Mouse (Mus musculus) left cerebral cortex, postnatal 14 days (tissue): ENCODE data around the gene Pigb. TPM values are rescaled to one million over a fixed set of nuclear protein-coding genes. Genes with fewer than 3 reads are reported as not detected.

Experiments used
- DNase-seq, 2 experiments: peaks; one replicate each; pipeline ENCODE4 v3.0.0; 2021 to 2022; ENCODE audit warnings: low spot score in 2 of 2, mixed read lengths in 1 of 2
- intact Hi-C: fragments of 180-260 bp; cut with DNase I; formaldehyde crosslinking; loops from one replicate; pipeline ENCODE4 v1.15.1; 2025
- total RNA-seq, 2 experiments: library from RNA; stranded (reverse); gene quantifications; 2 replicates each; pipeline ENCODE4 v1.2.3; 2021

Pigb gene
- total RNA-seq, 2 experiments from 2014 or later = 15.2 to 15.4 TPM

- no peak for DNase-seq
- intact Hi-C loops = no loop called here
Measured at GRCm38 (mm10) chr9:73049833-73050232, 9.7 kb upstream of the Pigb start.

GRCm38 (mm10) chr9:73048927-73049326 lies 8.7 kb upstream of the Pigb start:
- intact Hi-C loops = no loop called here
- no peak for DNase-seq

GRCm38 (mm10) chr9:73047906-73048305 lies 7.7 kb upstream of the Pigb start:
- intact Hi-C loops = no loop called here
- no peak for DNase-seq

GRCm38 (mm10) chr9:73045711-73046110 lies 5.5 kb upstream of the Pigb start:
- DNase-seq = no peak
- intact Hi-C loops = no loop called here

GRCm38 (mm10) chr9:73045204-73045603 lies 5.0 kb upstream of the Pigb start:
- DNase-seq = no peak
- intact Hi-C loops = no loop called here

- DNase-seq = peak; percentile 75 to 88
- intact Hi-C loops = loop anchor here (1.0 kb wide), 1 partner anchor 47 kb away; no protein-coding TSS in a partner anchor
Measured at GRCm38 (mm10) chr9:73044146-73045079, 4.2 kb upstream of the Pigb start, which contains the start of gene Rab27a. Gene Rab27a (plus strand): TSS chr9:73044854.

- intact Hi-C loops = no loop called here
- DNase-seq = peak; percentile 89 to 96
Measured at GRCm38 (mm10) chr9:73039222-73039945, 794 bp downstream of the Pigb start.

- DNase-seq = no peak
- intact Hi-C loops = no loop called here
Measured at GRCm38 (mm10) chr9:73033406-73033805, 6.8 kb downstream of the Pigb start.

GRCm38 (mm10) chr9:73031421-73031820 lies 8.8 kb downstream of the Pigb start:
- DNase-seq = no peak
- intact Hi-C loops = no loop called here

- DNase-seq = no peak
- intact Hi-C loops = no loop called here
Measured at GRCm38 (mm10) chr9:73030443-73030842, 9.7 kb downstream of the Pigb start.

- peak in 1 of 2 experiments; percentile 45 for DNase-seq
- intact Hi-C loops = no loop called here
Measured at GRCm38 (mm10) chr9:73025818-73026636, 14.2 kb downstream of the Pigb start.

GRCm38 (mm10) chr9:73020566-73021097 lies 19.5 kb downstream of the Pigb start:
- no peak for DNase-seq

GRCm38 (mm10) chr9:73019841-73020240 lies 20.3 kb downstream of the Pigb start:
- intact Hi-C loops = no loop called here
- DNase-seq = no peak

More at GRCm38 (mm10) chr9:73020566-73021097, 19.5 kb downstream of the Pigb start:
- intact Hi-C loops = no loop called here

GRCm38 (mm10) chr9:73014724-73015123 lies 25.5 kb downstream of the Pigb start:
- intact Hi-C loops = no loop called here
- DNase-seq = no peak

GRCm38 (mm10) chr9:73012629-73013028 lies 27.5 kb downstream of the Pigb start:
- DNase-seq = peak in 1 of 2 experiments; percentile 23

GRCm38 (mm10) chr9:73008384-73008783 lies 31.8 kb downstream of the Pigb start:
- intact Hi-C loops = no loop called here
- no peak for DNase-seq

More at GRCm38 (mm10) chr9:73012629-73013028, 27.5 kb downstream of the Pigb start:
- intact Hi-C loops = no loop called here

GRCm38 (mm10) chr9:73006175-73006574 lies 34.0 kb downstream of the Pigb start:
- DNase-seq = no peak
- intact Hi-C loops = no loop called here

- intact Hi-C loops = no loop called here
- no peak for DNase-seq
Measured at GRCm38 (mm10) chr9:73005106-73005505, 35.1 kb downstream of the Pigb start.

GRCm38 (mm10) chr9:73004076-73004475 lies 36.1 kb downstream of the Pigb start:
- DNase-seq = no peak
- intact Hi-C loops = no loop called here
